Mouse (Mus musculus) liver, embryonic 16.5 days (tissue): Measurements from ENCODE around the gene Kcna1. TPM values are rescaled to one million over a fixed set of nuclear protein-coding genes. Genes with fewer than 3 reads are reported as not detected.

Source experiments
- ATAC-seq: fragments of 200-750 bp; cut with Nextera tagmentation; 2 replicates; pipeline ENCODE4 v1.8.0; 2017; ENCODE audit warnings: low read depth, mild to moderate bottlenecking, moderate number of reproducible peaks, moderate library complexity
- H3K27ac ChIP-seq: fragments of 300-500 bp; sonication (generic); 2 replicates; pipeline ENCODE4 v1.5.1; 2014; ENCODE audit warnings: mild to moderate bottlenecking, low read length
- H3K27me3 ChIP-seq: fragments of 300-500 bp; sonication (generic); 2 replicates; pipeline ENCODE4 v1.6.1; 2014; ENCODE audit warnings: low read depth, low read length, mixed read lengths; ENCODE audit not compliant: control insufficient read depth, insufficient read depth
- H3K36me3 ChIP-seq: fragments of 300-500 bp; sonication (generic); 2 replicates; pipeline ENCODE4 v1.6.1; 2014; ENCODE audit warnings: mild to moderate bottlenecking; ENCODE audit not compliant: control insufficient read depth, insufficient read depth
- H3K4me1 ChIP-seq: fragments of 300-500 bp; sonication (generic); 2 replicates; pipeline ENCODE4 v1.6.1; 2014; ENCODE audit warnings: low read depth, low read length, mixed read lengths; ENCODE audit not compliant: control insufficient read depth
- H3K4me2 ChIP-seq: fragments of 300-500 bp; sonication (generic); 2 replicates; pipeline ENCODE4 v1.6.1; 2014; ENCODE audit warnings: low read depth, low read length, mixed read lengths
- H3K4me3 ChIP-seq: fragments of 300-500 bp; sonication (generic); 2 replicates; pipeline ENCODE4 v1.5.1; 2014; ENCODE audit warnings: low read depth, mild to moderate bottlenecking, low read length
- H3K9ac ChIP-seq: fragments of 300-500 bp; sonication (generic); 2 replicates; pipeline ENCODE4 v1.6.1; 2014; ENCODE audit warnings: low read depth, low read length
- H3K9me3 ChIP-seq: fragments of 300-500 bp; sonication (generic); replicated peaks from 2 replicates; pipeline ENCODE4 v1.6.1; 2016; ENCODE audit warnings: low read length; ENCODE audit not compliant: control insufficient read depth
- WGBS: fragments of 180-500 bp; shearing (Covaris S2); extraction: QIAGEN DNeasy Blood & Tissue Kit; methylation state at CpG from one replicate; pipeline ENCODE4 v1.1.7; 2014; ENCODE audit not compliant: insufficient replicate concordance; 5-methylcytosine and 5-hydroxymethylcytosine counted together
- polyA plus RNA-seq: library from polyadenylated mRNA; unstranded; fragments of >200 nt; fragmentation: Nextera tagmentation; extraction: Ambion mirVana; gene quantifications from 2 replicates; pipeline ENCODE4 v1.2.1, GENCODE M21; 2015

Gene Kcna1
- polyA plus RNA-seq, 1 experiment from 2014 or later, result 0.04 TPM

- Histone ChIP-seq H3K27me3 (no peaks in the 10 kb centered on the region), H3K4me3 (no peak overlapping the region), H3K36me3 (no peaks in the 10 kb centered on the region), H3K9ac (no peak overlapping the region), H3K27ac (no peak overlapping the region), H3K9me3 (no peaks in the 10 kb centered on the region), H3K4me1 (no peaks in the 10 kb centered on the region), H3K4me2 (no peak overlapping the region)
- WGBS, result 60% methylated on average over 17 of the region's 17 CpGs
- ATAC-seq, result no peak
Observed at GRCm38 (mm10) chr6:126609193-126609947, 36.8 kb downstream of the Kcna1 start.

GRCm38 (mm10) chr6:126601843-126602326 is 44.3 kb downstream of the Kcna1 start:
- no peaks in the 10 kb centered on the region for H3K9me3 ChIP-seq
- no peak for ATAC-seq
- no peaks in the 10 kb centered on the region for H3K36me3 ChIP-seq
- no peak overlapping the region for H3K27ac ChIP-seq
- no peak overlapping the region for H3K9ac ChIP-seq
- H3K4me3 ChIP-seq, result no peak overlapping the region
- 71% methylated on average over 13 of the region's 13 CpGs for WGBS
- no peaks in the 10 kb centered on the region for H3K27me3 ChIP-seq
- H3K4me1 ChIP-seq, result no peaks in the 10 kb centered on the region
- no peak overlapping the region for H3K4me2 ChIP-seq

- Histone ChIP-seq H3K36me3 (no peaks in the 10 kb centered on the region), H3K27ac (no peak overlapping the region), H3K4me2 (no peak overlapping the region), H3K27me3 (no peaks in the 10 kb centered on the region), H3K9ac (no peak overlapping the region), H3K4me3 (no peak overlapping the region), H3K4me1 (no peaks in the 10 kb centered on the region), H3K9me3 (no peaks in the 10 kb centered on the region)
- WGBS, result 57% methylated on average over 3 of the region's 3 CpGs
- ATAC-seq, result no peak
Observed at GRCm38 (mm10) chr6:126599201-126599995, 46.8 kb downstream of the Kcna1 start.

GRCm38 (mm10) chr6:126597741-126598140 is 48.4 kb downstream of the Kcna1 start:
- WGBS, result 65% methylated on average over 4 of the region's 4 CpGs
- no peak overlapping the region for H3K9ac ChIP-seq

GRCm38 (mm10) chr6:126595805-126596629 is 50.2 kb downstream of the Kcna1 start:
- no peak for ATAC-seq
- 66% methylated on average over 18 of the region's 18 CpGs for WGBS
- Histone ChIP-seq H3K9me3 (no peaks in the 10 kb centered on the region), H3K27me3 (no peaks in the 10 kb centered on the region), H3K4me1 (no peaks in the 10 kb centered on the region), H3K4me3 (no peak overlapping the region), H3K36me3 (no peaks in the 10 kb centered on the region), H3K4me2 (no peak overlapping the region), H3K9ac (no peak overlapping the region), H3K27ac (no peak overlapping the region)

More at GRCm38 (mm10) chr6:126597741-126598140, 48.4 kb downstream of the Kcna1 start:
- Histone ChIP-seq H3K4me2 (no peak overlapping the region), H3K4me1 (no peaks in the 10 kb centered on the region), H3K27ac (no peak overlapping the region), H3K36me3 (no peaks in the 10 kb centered on the region), H3K27me3 (no peaks in the 10 kb centered on the region), H3K9me3 (no peaks in the 10 kb centered on the region), H3K4me3 (no peak overlapping the region)
- ATAC-seq, result no peak

- H3K9me3 ChIP-seq, result no peaks in the 10 kb centered on the region
- 49% methylated on average over 5 of the region's 5 CpGs for WGBS
- H3K9ac ChIP-seq, result no peak overlapping the region
- no peaks in the 10 kb centered on the region for H3K36me3 ChIP-seq
- no peak for ATAC-seq
- no peaks in the 10 kb centered on the region for H3K27me3 ChIP-seq
- H3K4me1 ChIP-seq, result no peaks in the 10 kb centered on the region
- H3K4me2 ChIP-seq, result no peak overlapping the region
- no peak overlapping the region for H3K4me3 ChIP-seq
- no peak overlapping the region for H3K27ac ChIP-seq
Observed at GRCm38 (mm10) chr6:126595130-126595529, 51.1 kb downstream of the Kcna1 start.

GRCm38 (mm10) chr6:126594365-126594764 is 51.8 kb downstream of the Kcna1 start:
- no peak overlapping the region for H3K9ac ChIP-seq
- no peaks in the 10 kb centered on the region for H3K36me3 ChIP-seq
- ATAC-seq, result no peak
- WGBS, result 68% methylated on average over 8 of the region's 8 CpGs
- H3K4me2 ChIP-seq, result no peak overlapping the region
- no peaks in the 10 kb centered on the region for H3K4me1 ChIP-seq
- no peak overlapping the region for H3K27ac ChIP-seq
- no peak overlapping the region for H3K4me3 ChIP-seq
- no peaks in the 10 kb centered on the region for H3K9me3 ChIP-seq
- H3K27me3 ChIP-seq, result no peaks in the 10 kb centered on the region

GRCm38 (mm10) chr6:126593336-126593735 is 52.8 kb downstream of the Kcna1 start:
- Histone ChIP-seq H3K4me3 (no peak overlapping the region), H3K9ac (no peak overlapping the region), H3K9me3 (no peaks in the 10 kb centered on the region), H3K27ac (no peak overlapping the region), H3K27me3 (no peaks in the 10 kb centered on the region), H3K4me1 (no peaks in the 10 kb centered on the region), H3K36me3 (no peaks in the 10 kb centered on the region), H3K4me2 (no peak overlapping the region)
- ATAC-seq, result no peak
- 45% methylated on average over 4 of the region's 4 CpGs for WGBS
